Mouse (Mus musculus) stomach, postnatal 0 days (tissue): Measurements from ENCODE around the gene Ttll11. TPM values are rescaled to one million over a fixed set of nuclear protein-coding genes. Genes with fewer than 3 reads are reported as not detected.
A peak's percentile ranks its signal among the peaks of the same experiment; 100 is the strongest.

Experiments
- ATAC-seq: fragments of 200-750 bp; cut with Nextera tagmentation; 2 replicates; pipeline ENCODE4 v1.8.0; 2017; ENCODE audit not compliant: low FRiP score, low TSS enrichment
- DNase-seq: peaks from one replicate; pipeline ENCODE4 v3.0.0-alpha.2; 2016; ENCODE audit warnings: low spot score
- H3K27ac ChIP-seq: fragments of 300-500 bp; sonication (generic); replicated peaks from 2 replicates; pipeline ENCODE4 v1.5.1; 2014; ENCODE audit warnings: mild to moderate bottlenecking, control low read depth
- H3K27me3 ChIP-seq: fragments of 300-500 bp; sonication (generic); 2 replicates; pipeline ENCODE4 v1.6.1; 2014; ENCODE audit warnings: low read length; ENCODE audit not compliant: control insufficient read depth, insufficient read depth
- H3K36me3 ChIP-seq: fragments of 300-500 bp; sonication (generic); 2 replicates; pipeline ENCODE4 v1.6.1; 2014; ENCODE audit warnings: low read length, mixed read lengths; ENCODE audit not compliant: control insufficient read depth, insufficient read depth
- H3K4me1 ChIP-seq: fragments of 300-500 bp; sonication (generic); replicated peaks from 2 replicates; pipeline ENCODE4 v1.6.1; 2014; ENCODE audit warnings: antibody characterized with exemption; ENCODE audit not compliant: control insufficient read depth, insufficient read depth
- H3K4me2 ChIP-seq: fragments of 300-500 bp; sonication (generic); replicated peaks from 2 replicates; pipeline ENCODE4 v1.6.1; 2014; ENCODE audit warnings: low read depth, mild to moderate bottlenecking, control low read depth, moderate library complexity
- H3K4me3 ChIP-seq: fragments of 300-500 bp; sonication (generic); 2 replicates; pipeline ENCODE4 v1.5.1; 2014; ENCODE audit warnings: low read depth, low read length, control low read depth
- H3K9ac ChIP-seq: fragments of 300-500 bp; sonication (generic); 2 replicates; pipeline ENCODE4 v1.6.1; 2014; ENCODE audit warnings: mild to moderate bottlenecking, low read length, control low read depth, mixed read lengths
- H3K9me3 ChIP-seq: fragments of 300-500 bp; sonication (generic); 2 replicates; pipeline ENCODE4 v1.6.1; 2016; ENCODE audit warnings: low read length; ENCODE audit not compliant: control insufficient read depth
- CTCF ChIP-seq: IDR thresholded peaks from 2 replicates; pipeline ENCODE4 v1.5.1; 2016; ENCODE audit warnings: antibody characterized with exemption, low read depth, mild to moderate bottlenecking, moderate library complexity
- EP300 ChIP-seq: optimal IDR thresholded peaks from 2 replicates; pipeline ENCODE3; 2016; ENCODE audit warnings: antibody characterized with exemption
- WGBS: fragments of 180-500 bp; shearing (Covaris S2); extraction: QIAGEN DNeasy Blood & Tissue Kit; methylation state at CpG from one replicate; pipeline ENCODE4 v1.1.7; 2014; 5-methylcytosine and 5-hydroxymethylcytosine counted together
- polyA plus RNA-seq: library from polyadenylated mRNA; unstranded; fragments of >200 nt; fragmentation: Nextera tagmentation; extraction: Ambion mirVana; gene quantifications from 2 replicates; pipeline ENCODE4 v1.2.1, GENCODE M21; 2015

Gene Ttll11
- polyA plus RNA-seq, 1 experiment from 2014 or later = 0.55 TPM

DNA sequence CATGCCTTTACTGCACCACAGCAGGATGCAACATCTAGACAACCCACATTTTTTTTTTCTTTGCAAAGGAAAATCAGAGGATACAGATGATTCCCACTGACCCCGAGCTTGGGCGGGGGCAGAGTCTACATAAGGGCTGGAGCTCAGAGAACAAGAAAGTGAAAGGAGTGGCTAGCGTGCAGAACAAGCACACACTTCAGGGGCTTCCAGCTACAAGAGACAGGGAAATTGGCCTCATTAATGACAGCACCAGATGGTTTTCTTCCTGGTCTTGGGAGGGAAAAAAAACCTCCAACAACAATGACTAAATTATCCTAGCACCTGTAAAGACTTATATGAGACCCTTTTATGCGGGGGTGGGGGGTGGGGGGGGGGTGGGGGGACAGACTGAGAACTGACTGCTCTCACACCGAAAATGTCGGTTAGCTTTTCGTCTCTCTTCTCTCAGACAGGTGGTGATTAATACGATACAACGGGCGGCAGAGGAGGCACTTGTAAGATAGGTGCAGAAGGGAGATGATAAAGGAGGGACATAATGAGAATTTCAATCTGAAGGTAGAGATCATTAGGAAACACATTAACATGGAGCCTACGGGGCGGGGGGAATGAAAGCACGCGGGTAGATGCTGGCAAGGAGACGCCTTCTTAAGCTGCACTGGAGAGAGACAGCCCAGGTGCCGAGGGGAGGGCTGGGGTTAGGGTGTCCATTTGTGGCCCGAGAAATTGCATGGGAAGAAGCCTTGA, 128.1 kb downstream of the Ttll11 start:
- ATAC-seq = peak; percentile 28; the same call in 1 of the 2 replicates
- Histone ChIP-seq H3K36me3 (no peaks in the 10 kb centered on the region), H3K4me3 (no peak overlapping the region), H3K4me1 (no peaks in the 10 kb centered on the region), H3K4me2 (no peak overlapping the region), H3K27ac (no peak overlapping the region), H3K27me3 (no peaks in the 10 kb centered on the region), H3K9ac (no peak overlapping the region), H3K9me3 (no peaks in the 10 kb centered on the region)
- WGBS = 23% methylated on average over 17 of the region's 17 CpGs
- TF ChIP-seq EP300 (no peak), CTCF (no peak)
- no peak for DNase-seq

DNA sequence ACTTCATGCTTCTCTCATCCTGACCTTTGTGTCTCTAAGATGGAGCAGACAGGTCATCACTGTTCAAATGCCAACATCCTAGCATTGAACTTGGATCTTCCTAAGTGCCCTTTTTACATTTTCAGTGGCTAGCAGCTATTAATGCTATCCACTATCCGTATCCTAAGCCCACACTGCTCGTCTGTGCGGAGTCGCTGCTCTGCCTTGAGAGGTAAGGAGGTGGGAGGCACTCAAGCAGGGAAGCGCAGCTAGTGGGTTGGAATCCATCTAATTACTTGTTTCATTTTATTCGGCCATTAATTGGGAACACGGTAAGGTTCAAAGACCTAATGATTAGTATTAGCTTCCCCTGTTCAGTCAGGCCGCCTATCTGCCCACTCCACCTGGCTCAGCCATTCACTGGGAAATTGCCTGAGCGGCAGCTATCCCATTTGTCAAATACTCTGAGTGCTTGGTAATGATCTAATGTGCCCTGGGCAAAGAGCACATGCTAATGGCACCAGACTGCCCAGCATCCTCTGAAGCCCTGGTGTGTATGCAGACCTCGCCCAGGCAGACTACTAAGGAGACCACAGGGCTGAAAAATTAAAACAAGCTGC, 130.0 kb downstream of the Ttll11 start:
- no peaks in the 10 kb centered on the region for H3K36me3 ChIP-seq
- H3K4me1 ChIP-seq = no peaks in the 10 kb centered on the region
- no peaks in the 10 kb centered on the region for H3K27me3 ChIP-seq
- no peak overlapping the region for H3K4me2 ChIP-seq
- TF ChIP-seq EP300 (no peak), CTCF (no peak)
- no peaks in the 10 kb centered on the region for H3K9me3 ChIP-seq
- no peak overlapping the region for H3K27ac ChIP-seq
- ATAC-seq (no peak), DNase-seq (no peak)
- no peak overlapping the region for H3K4me3 ChIP-seq
- no peak overlapping the region for H3K9ac ChIP-seq
- 77% methylated on average over 10 of the region's 10 CpGs for WGBS

DNA sequence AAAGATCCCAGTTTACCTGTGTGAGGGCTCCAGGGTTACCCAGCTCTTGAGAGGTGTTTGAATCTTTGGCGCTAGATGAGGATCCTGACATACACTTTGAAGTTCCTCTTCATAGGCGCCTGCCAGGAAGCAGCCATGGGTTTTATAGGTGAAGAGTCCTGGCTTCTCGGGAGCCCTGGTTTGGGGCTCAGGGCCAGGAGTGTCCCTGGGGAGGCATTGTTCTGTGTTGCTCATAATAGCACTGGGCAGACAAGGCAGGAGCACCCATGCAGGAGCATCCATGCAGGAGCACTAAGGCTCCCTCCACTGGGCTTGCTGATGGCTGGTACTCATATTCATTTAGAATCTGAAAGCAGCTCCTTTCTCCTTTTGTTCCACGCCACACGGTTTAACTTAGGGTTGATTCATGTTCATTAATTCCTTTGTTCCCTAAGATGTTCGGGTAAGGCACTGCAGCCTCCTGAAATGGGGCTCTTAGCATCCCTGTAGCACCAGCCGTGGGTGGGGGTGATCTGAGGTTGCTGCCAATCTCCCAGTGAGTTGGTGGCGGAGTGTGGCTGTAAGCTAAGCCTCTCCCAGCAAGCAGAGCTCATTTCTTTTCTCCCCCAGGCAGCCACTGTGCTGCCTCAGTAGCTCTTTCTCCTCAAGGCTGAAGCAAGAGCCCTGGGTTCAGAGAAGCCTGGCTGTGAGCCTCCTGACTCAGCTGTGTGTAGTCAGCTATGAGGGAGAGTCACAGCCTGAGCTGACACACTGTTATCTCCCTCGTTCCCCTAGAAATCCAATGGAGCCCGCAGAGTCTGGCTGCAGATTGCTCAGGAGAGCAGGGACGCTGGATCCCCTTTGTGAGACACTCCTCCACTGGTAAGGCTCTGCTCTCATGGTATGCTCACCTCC, 133.9 kb downstream of the Ttll11 start:
- no peaks in the 10 kb centered on the region for H3K4me1 ChIP-seq
- ATAC-seq (no peak), DNase-seq (no peak)
- H3K36me3 ChIP-seq = no peaks in the 10 kb centered on the region
- 71% methylated on average over 11 of the region's 11 CpGs for WGBS
- no peak for TF ChIP-seq CTCF
- TF ChIP-seq EP300 = no peak
- no peak overlapping the region for H3K4me2 ChIP-seq
- H3K4me3 ChIP-seq = no peak overlapping the region
- H3K9ac ChIP-seq = no peak overlapping the region
- H3K27ac ChIP-seq = no peak overlapping the region
- H3K27me3 ChIP-seq = no peaks in the 10 kb centered on the region
- H3K9me3 ChIP-seq = no peaks in the 10 kb centered on the region

DNA sequence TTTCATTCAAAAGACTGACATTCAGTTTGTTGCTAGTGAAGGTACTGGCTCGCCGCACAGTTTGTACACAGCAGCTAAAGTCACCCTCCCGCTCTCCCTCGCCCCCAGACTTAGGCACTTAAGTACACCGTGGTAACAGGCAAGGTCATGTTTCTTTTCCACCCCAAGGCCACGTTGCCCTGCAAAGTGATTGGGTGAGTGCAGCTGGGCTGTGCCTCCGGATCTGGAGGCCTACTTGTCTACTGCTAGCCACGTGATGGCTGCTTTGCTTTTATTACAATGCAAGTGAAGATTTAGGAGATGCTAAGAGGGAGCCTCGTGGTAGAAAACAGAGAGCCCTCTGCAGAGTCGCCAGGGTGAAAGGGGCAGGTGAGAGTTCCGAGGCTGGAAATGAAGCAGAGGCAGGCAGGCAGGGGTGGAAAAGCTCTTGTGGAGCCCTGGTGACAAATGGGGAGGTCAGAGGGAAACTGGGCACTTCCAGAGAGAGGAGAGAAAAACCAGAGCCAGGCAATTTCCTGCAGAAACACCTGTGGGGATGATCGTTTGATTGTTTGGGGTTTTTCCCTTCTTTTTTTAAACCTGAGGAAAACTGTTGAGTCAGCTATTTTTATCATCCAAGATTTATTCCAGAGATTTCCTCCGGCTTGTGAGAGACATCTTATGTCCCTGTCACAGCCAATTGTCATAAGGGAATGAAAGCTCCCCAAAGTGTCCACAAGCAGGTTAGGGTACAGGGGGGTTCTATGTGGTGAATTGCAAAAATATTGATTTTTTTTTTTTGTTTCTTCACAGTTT, 135.6 kb downstream of the Ttll11 start:
- Histone ChIP-seq H3K27ac (no peak overlapping the region), H3K9me3 (no peaks in the 10 kb centered on the region), H3K4me3 (no peak overlapping the region), H3K36me3 (no peaks in the 10 kb centered on the region), H3K4me1 (no peaks in the 10 kb centered on the region), H3K4me2 (no peak overlapping the region), H3K27me3 (no peaks in the 10 kb centered on the region), H3K9ac (no peak overlapping the region)
- TF ChIP-seq EP300 (no peak), CTCF (no peak)
- 42% methylated on average over 13 of the region's 13 CpGs for WGBS
- DNase-seq (no peak), ATAC-seq (no peak)

GRCm38 (mm10) chr2:35842780-35843474, 136.8 kb downstream of the Ttll11 start:
- H3K36me3 ChIP-seq = no peaks in the 10 kb centered on the region
- WGBS = 84% methylated on average over 16 of the region's 16 CpGs
- no peaks in the 10 kb centered on the region for H3K9me3 ChIP-seq
- H3K4me1 ChIP-seq = no peaks in the 10 kb centered on the region
- ATAC-seq = no peak
- TF ChIP-seq CTCF = no peak
- no peak for TF ChIP-seq EP300
- no peaks in the 10 kb centered on the region for H3K27me3 ChIP-seq
- no peak for DNase-seq
- no peak overlapping the region for H3K27ac ChIP-seq
- H3K4me3 ChIP-seq = no peak overlapping the region
- no peak overlapping the region for H3K9ac ChIP-seq
- no peak overlapping the region for H3K4me2 ChIP-seq
